Mouse (Mus musculus) lung, postnatal 0 days (tissue): ENCODE results near the gene Mrps2. TPM values are rescaled to one million over a fixed set of nuclear protein-coding genes. Genes with fewer than 3 reads are reported as not detected.

Experiments used
- ATAC-seq: fragments of 200-750 bp; cut with Nextera tagmentation; 2 replicates; pipeline ENCODE4 v1.8.0; 2017; ENCODE audit warnings: moderate library complexity
- DNase-seq: peaks from one replicate; pipeline ENCODE4 v3.0.0-alpha.2; 2016; ENCODE audit warnings: low spot score
- H3K27ac ChIP-seq: fragments of 300-500 bp; sonication (generic); 2 replicates; pipeline ENCODE4 v1.5.1; 2014; ENCODE audit warnings: antibody characterized with exemption, mild to moderate bottlenecking, low read length, mixed read lengths
- H3K27me3 ChIP-seq: fragments of 300-500 bp; sonication (generic); replicated peaks from 2 replicates; pipeline ENCODE4 v1.6.1; 2014; ENCODE audit warnings: low read length, mixed read lengths; ENCODE audit not compliant: insufficient read depth
- H3K36me3 ChIP-seq: fragments of 300-500 bp; sonication (generic); 2 replicates; pipeline ENCODE4 v1.6.1; 2014; ENCODE audit warnings: low read length, mixed read lengths; ENCODE audit not compliant: insufficient read depth
- H3K4me1 ChIP-seq: fragments of 300-500 bp; sonication (generic); 2 replicates; pipeline ENCODE4 v1.6.1; 2014; ENCODE audit warnings: antibody characterized with exemption, low read depth, low read length, mixed read lengths; ENCODE audit not compliant: insufficient read depth
- H3K4me2 ChIP-seq: fragments of 300-500 bp; sonication (generic); replicated peaks from 2 replicates; pipeline ENCODE4 v1.6.1; 2014; ENCODE audit warnings: low read depth, mild to moderate bottlenecking, low read length, moderate library complexity, mixed read lengths
- H3K4me3 ChIP-seq: fragments of 300-500 bp; sonication (generic); 2 replicates; pipeline ENCODE4 v1.5.1; 2014; ENCODE audit warnings: low read depth, low read length
- H3K9ac ChIP-seq: fragments of 300-500 bp; sonication (generic); replicated peaks from 2 replicates; pipeline ENCODE4 v1.6.1; 2014; ENCODE audit warnings: low read depth, mild to moderate bottlenecking
- H3K9me3 ChIP-seq: fragments of 300-500 bp; sonication (generic); 2 replicates; pipeline ENCODE4 v1.6.1; 2016; ENCODE audit warnings: low read length, mixed read lengths
- CTCF ChIP-seq: IDR thresholded peaks from 2 replicates; pipeline ENCODE4 v1.5.1; 2016; ENCODE audit warnings: antibody characterized with exemption, mild to moderate bottlenecking
- EP300 ChIP-seq: IDR thresholded peaks from 2 replicates; pipeline ENCODE4 v1.6.1; 2016; ENCODE audit warnings: antibody characterized with exemption, mild to moderate bottlenecking, control low read depth
- WGBS: fragments of 180-500 bp; shearing (Covaris S2); extraction: QIAGEN DNeasy Blood & Tissue Kit; methylation state at CpG from one replicate; pipeline ENCODE4 v1.1.7; 2014; 5-methylcytosine and 5-hydroxymethylcytosine counted together
- polyA plus RNA-seq: library from polyadenylated mRNA; unstranded; fragments of >200 nt; fragmentation: Nextera tagmentation; extraction: Ambion mirVana; gene quantifications from 2 replicates; pipeline ENCODE4 v1.2.1, GENCODE M21; 2015

Gene Mrps2
- polyA plus RNA-seq, 1 experiment from 2014 or later = 20.8 TPM

- WGBS = 69% methylated on average over 5 of the region's 5 CpGs
- ATAC-seq (no peak), DNase-seq (no peak)
- no peak overlapping the region for H3K4me2 ChIP-seq
- H3K36me3 ChIP-seq = no peaks in the 10 kb centered on the region
- no peak overlapping the region for H3K9ac ChIP-seq
- no peaks in the 10 kb centered on the region for H3K9me3 ChIP-seq
- peaks cover 24% of the 10 kb centered on the region for H3K4me1 ChIP-seq
- no peaks in the 10 kb centered on the region for H3K27me3 ChIP-seq
- H3K27ac ChIP-seq = no peak overlapping the region
- TF ChIP-seq CTCF = no peak
- TF ChIP-seq EP300 = no peak
- H3K4me3 ChIP-seq = no peak overlapping the region
Measured at GRCm38 (mm10) chr2:28520581-28520980, 52.7 kb downstream of the Mrps2 start.

Other genes with a start within 250 kb of the Mrps2 start
- 1.6 and 2.4 TPM in 2 replicates for gene Ppp1r26, start 21.3 kb upstream of the Mrps2 start, polyA plus RNA-seq
- gene 1700007K13Rik, start 1.7 kb upstream of the Mrps2 start, polyA plus RNA-seq = 13.5 and 18.3 TPM in 2 replicates
- 1.2 and 1.4 TPM in 2 replicates for gene Gbgt1, start 28.8 kb downstream of the Mrps2 start, polyA plus RNA-seq
- gene Gm10134, start 38.0 kb downstream of the Mrps2 start, polyA plus RNA-seq = 5.8 and 6.1 TPM in 2 replicates
- gene Ralgds, start 45.1 kb downstream of the Mrps2 start, polyA plus RNA-seq = 24.4 and 29.1 TPM in 2 replicates
- 0.46 TPM in 1 of 2 replicates, not detected in the other for gene Cel, start 95.3 kb downstream of the Mrps2 start, polyA plus RNA-seq
- 15.8 and 18.9 TPM in 2 replicates for gene Gtf3c5, start 115.7 kb downstream of the Mrps2 start, polyA plus RNA-seq
- gene Gfi1b, start 153.9 kb downstream of the Mrps2 start, polyA plus RNA-seq = 0.94 and 1.0 TPM in 2 replicates
- 7.3 and 8.7 TPM in 2 replicates for gene Tsc1, start 173.2 kb downstream of the Mrps2 start, polyA plus RNA-seq
- 21.2 and 26.3 TPM in 2 replicates for gene Spaca9, start 231.7 kb downstream of the Mrps2 start, polyA plus RNA-seq
- 8.7 and 10.9 TPM in 2 replicates for gene Ak8, start 232.1 kb downstream of the Mrps2 start, polyA plus RNA-seq